Mouse (Mus musculus) left cerebral cortex, postnatal 4 days (tissue): Measurements from ENCODE around the gene Prr7. TPM values are rescaled to one million over a fixed set of nuclear protein-coding genes. Genes with fewer than 3 reads are reported as not detected.

Experiments
- DNase-seq: peaks from one replicate; pipeline ENCODE4 v3.0.0-alpha.2; 2022
- intact Hi-C: fragments of 180-260 bp; cut with DNase I; formaldehyde crosslinking; loops from one replicate; pipeline ENCODE4 v1.15.1; 2025
- total RNA-seq, 2 experiments: library from RNA; stranded (reverse); gene quantifications; 2 replicates each; pipeline ENCODE4 v1.2.3; 2021

Gene Prr7
- total RNA-seq, 2 experiments from 2014 or later: 86.0 to 87.5 TPM

DNA sequence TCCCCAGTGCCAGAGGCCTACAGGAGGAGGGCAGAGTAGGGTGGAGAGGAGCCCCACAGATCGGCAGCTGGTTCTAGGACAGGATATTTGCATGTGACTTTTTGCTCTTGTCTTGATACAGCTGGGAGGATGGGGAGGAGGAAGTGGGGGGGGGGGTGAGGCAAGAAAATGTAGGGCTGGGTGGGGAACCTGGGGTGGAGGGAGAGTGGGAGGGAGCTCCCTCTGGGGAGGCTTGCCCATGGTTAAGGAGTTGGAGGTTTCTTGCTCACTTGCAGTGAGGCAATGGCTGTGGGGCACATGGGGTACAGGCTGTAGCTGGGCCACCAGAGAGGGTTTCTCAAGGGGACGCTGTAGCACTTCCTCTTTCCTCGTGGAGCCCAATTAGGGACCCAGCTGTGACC is 16.5 kb upstream of the Prr7 start:
- intact Hi-C loops: no loop called here
- no peak for DNase-seq

DNA sequence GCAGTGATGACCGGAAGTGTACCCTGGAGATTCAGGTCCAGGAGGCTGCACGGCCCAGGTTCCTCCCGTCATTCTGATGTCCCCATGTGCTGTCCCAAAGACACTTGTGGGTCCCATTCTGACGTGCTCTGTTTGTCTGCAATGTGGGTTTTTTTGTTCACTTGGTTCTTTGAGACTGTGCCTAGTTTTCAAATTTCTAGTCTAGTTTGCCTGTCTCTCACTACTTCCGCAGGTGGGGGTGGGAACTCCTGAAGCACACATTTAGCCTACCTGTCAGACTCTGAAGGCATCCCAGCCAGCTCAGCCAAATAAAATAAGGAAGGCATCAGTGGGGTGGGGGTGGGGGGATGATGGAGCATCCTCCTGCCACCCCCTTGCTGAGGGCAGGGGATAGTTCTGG is 15.9 kb upstream of the Prr7 start:
- intact Hi-C loops: no loop called here
- DNase-seq: no peak

- intact Hi-C loops: no loop called here
- no peak for DNase-seq
Measured at GRCm38 (mm10) chr13:55449205-55449604, 14.9 kb upstream of the Prr7 start.

DNA sequence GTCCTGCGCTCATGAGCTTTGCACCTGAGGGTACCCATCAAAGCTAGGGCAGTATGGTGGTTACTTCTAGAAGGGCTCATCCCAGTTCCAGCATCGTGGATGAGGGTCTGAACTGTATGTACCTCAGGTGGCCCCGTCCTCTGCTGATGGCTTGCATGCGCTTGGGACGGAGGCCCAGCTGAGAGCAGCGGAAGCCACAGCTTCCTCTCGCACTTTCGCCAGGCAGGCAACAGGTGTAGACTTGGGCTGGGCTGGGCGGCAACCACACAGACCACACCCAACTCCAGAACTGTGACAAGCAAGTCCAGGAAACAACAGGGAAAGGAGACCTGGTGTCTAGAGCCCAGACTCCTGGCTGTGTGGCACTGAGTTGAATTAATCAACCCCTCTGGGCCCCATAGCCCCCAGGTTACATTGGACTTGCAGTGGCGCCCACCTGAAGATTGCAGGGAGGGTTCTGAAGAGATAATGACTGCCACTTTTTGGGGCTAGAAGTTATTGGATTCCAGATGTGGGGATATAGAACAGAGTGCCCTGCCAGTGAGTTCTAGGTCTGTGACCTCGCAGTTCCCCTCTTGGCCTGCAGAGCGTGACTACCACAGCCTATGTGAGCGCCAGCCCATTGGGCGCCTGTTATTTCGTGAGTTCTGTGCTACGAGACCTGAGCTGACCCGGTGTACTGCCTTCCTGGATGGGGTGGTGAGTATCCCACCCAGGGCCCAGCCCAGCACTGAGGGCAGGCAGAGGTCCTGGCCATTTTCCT is 14.2 kb upstream of the Prr7 start:
- intact Hi-C loops: no loop called here
- no peak for DNase-seq

DNA sequence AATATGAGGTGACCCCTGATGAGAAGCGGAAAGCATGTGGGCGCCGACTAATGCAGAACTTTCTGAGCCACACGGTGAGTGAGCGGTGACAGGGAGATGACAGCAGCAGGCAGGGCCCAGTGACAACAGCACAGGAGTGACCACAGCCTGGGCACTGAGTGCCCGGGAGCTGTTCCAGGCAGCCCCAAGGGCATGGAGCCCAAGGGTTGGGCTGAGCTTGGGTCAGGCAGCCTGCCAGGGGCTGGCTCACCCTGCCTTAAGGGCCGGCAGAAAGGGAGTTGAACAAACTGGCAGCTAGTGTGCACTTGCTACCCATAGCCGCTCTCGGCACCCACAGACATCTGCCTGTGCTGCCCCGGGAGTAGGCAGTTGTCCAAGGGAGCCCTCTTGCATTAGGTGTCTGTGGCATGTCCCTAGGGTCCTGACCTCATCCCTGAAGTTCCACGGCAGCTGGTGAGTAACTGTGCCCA is 13.5 kb upstream of the Prr7 start:
- peak; percentile 84 for DNase-seq
- intact Hi-C loops: no loop called here

GRCm38 (mm10) chr13:55451296-55451695 is 12.8 kb upstream of the Prr7 start:
- intact Hi-C loops: no loop called here
- DNase-seq: no peak

GRCm38 (mm10) chr13:55451785-55452549 is 12.1 kb upstream of the Prr7 start:
- no peak for DNase-seq
- intact Hi-C loops: no loop called here

DNA sequence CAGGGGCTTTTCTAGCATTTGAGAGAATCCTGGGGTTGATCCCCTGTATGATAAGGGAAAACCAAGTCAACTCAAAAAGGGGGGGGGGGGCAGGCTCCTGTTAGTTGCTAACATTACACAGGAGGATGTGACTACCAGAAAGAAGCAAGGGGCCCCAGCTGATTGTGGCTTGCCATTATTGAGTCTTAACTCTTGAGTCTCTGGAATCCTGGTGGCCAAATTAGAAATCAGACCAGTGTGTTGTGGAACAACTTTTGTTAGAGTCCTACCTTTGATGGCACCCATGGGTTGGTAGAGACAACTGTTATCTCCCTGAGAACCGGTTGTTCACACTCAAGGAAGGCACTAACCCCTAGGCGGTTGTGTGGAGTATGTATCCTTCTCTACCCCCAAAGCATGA is 1.1 kb upstream of the Prr7 start:
- DNase-seq: no peak
- intact Hi-C loops: no loop called here

DNA sequence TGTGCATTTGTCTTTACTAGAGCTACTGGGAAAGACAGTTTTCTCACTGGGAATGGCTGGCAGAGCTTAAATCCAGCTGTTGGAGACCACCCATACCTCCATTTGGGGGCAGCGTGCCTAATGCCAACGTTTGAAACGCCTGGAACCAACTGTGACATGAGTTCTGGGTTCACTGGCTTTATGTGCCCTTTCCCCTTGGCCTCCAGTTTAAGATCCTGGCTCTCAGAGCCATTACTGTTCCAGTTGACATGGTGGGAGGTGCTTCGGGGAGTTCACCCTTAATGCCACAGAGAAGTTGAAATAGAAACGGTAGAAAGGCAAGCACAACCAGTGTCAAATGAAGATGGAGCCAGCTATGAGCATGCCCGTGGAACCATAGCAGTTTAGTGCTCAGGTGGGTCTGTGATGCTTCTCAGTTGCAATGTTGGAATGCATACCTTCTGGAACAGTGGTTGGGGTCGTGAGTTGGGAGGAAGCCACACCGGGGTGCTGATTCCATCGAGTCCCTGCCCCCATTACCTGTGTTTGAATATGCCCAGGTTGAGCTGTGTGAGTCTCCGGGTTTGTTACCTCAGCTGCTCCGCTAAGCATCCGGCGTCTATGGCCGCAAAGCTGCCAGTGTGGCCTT is 554 bp upstream of the Prr7 start:
- DNase-seq: no peak
- intact Hi-C loops: no loop called here

DNA sequence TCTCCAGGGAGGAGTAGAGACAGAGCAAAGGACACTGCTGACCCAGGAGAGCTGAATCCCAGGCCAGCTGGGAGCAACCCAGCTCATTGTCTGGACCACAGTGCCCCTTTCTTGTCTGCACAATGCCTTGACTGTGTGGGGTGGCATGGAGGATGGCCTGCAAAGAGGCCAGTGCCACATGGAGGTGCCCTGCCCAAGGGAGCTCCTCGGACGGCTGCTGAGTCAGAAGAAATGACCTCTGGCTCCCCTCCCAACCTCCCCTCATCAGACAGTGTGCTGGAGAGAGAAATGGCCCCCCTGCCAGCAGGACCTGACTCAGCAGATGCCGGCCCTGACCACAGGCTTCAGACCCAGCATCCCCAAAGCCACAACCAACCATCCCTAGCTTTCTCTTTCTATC is 1.1 kb downstream of the Prr7 start:
- no peak for DNase-seq
- intact Hi-C loops: loop anchor here (5.0 kb wide), 1 partner anchor 48 kb away; the partner anchor contains the start of gene Pfn3

- DNase-seq: no peak
- intact Hi-C loops: loop anchor here (5.0 kb wide), 1 partner anchor 49 kb away; the partner anchor contains the start of gene Pfn3
Measured at GRCm38 (mm10) chr13:55465830-55466440, 1.9 kb downstream of the Prr7 start.

GRCm38 (mm10) chr13:55468851-55469560 is 4.9 kb downstream of the Prr7 start:
- intact Hi-C loops: loop anchor here (5.0 kb wide), 1 partner anchor 52 kb away; the partner anchor contains the start of gene Pfn3
- DNase-seq: peak; percentile 61

DNA sequence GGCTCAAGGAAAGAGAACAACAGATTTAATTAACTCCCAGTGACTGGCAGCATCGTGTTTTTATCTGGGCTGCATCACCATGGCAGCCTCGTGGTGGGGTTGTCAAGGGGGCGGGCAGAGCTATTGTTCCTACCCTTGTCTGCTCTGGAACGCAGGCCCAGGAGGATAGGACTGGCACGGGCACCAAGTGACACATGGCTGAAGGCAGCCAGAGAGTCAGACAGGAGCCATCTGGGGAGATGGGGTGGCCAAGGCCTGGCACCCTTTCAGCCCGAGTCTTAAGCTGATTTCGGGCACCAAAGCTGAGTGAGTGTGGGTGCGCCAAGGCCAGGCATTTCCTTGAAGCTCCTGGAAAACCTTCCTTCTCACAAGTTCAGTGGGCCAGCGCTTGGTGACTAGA is 6.3 kb downstream of the Prr7 start:
- intact Hi-C loops: no loop called here
- DNase-seq: peak; percentile 95

GRCm38 (mm10) chr13:55471156-55471818 is 7.2 kb downstream of the Prr7 start:
- intact Hi-C loops: no loop called here
- DNase-seq: peak; percentile 93

DNA sequence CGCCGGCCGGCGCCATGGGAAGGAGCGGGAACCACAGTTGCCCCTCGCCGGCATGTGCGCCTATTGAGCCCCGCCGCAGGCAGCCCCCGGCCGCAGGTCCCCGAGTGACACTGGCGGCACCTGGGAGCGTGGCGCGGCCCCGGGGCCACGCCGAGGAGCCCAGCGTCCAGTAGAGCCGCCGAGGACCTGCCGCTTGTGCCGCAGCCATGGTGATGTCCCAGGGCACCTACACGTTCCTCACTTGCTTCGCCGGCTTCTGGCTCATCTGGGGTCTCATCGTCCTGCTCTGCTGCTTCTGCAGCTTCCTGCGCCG is 7.7 kb downstream of the Prr7 start:
- DNase-seq: no peak
- intact Hi-C loops: no loop called here

- intact Hi-C loops: no loop called here
Measured at GRCm38 (mm10) chr13:55472132-55473022, 8.3 kb downstream of the Prr7 start.

DNA sequence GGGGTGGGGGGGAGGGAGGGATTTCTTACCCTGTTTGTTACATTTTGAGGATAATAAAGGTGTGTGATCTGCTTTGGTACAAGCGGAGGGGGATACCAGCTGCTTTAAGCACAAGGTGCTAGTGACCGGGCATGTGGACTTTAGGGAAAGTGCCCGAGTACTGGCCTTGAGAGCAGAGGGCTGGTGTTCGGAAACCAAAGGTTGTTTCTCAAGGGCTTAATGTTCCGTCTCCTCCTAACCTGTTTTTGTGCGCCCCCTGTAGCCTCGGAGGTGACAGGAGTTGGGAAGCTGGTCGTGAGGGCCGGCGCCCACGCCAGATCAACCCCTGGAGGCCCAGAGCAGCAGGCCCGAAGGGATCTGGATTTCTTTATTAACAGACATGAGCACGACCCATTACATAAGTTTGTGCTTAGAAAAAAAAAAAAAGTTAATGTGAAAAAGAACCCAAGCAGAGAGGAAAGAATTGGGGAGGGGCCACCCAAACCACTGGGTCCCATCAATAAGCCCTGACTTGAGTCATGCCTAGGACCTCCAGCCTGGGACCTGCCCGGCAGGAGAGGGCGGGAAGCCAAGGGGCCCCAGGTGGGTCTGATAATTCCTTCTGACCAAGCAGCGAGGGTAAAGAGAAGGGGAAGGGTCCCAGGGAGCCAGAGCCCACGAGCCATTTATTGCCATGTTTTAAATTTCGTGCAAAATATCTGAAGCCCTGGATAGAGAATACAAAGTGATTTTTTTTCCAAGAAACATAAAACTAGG is 9.2 kb downstream of the Prr7 start:
- no peak for DNase-seq
- intact Hi-C loops: no loop called here

More at GRCm38 (mm10) chr13:55472132-55473022, 8.3 kb downstream of the Prr7 start:
- peak; percentile 67 for DNase-seq

DNA sequence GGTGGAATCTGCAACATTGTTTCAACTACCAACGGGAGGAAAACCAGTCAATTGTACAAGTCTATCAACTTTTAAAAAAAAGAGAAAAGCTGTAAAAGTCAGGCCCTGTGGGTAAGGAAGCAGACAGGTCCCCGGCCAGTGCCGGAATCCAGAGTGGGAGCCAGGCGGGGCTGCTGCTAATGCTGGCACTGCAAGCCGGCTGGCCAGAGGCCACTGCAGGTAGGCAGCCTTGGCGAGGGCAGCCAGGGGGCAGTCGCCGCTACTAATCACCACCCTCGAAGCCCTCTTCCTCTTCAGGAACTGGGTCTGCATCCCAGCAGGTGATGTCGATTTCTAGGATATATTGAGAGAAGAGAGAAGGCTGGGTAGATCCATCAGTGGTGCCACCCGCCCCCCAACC is 9.9 kb downstream of the Prr7 start:
- intact Hi-C loops: no loop called here
- DNase-seq: no peak
